Mouse (Mus musculus) CH12.LX (cell line): Measurements from ENCODE around the gene Spag7. TPM values are rescaled to one million over a fixed set of nuclear protein-coding genes. Genes with fewer than 3 reads are reported as not detected.

Source experiments
- DNase-seq: peaks from one replicate; pipeline ENCODE4 v3.0.0-alpha.2; 2013; ENCODE audit errors: extremely low read depth
- H3K27ac ChIP-seq: 2 replicates; pipeline ENCODE4 v1.5.1; 2012; ENCODE audit warnings: low read depth, mild to moderate bottlenecking, control low read depth, moderate library complexity; ENCODE audit not compliant: insufficient read depth
- H3K27me3 ChIP-seq: replicated peaks from 2 replicates; pipeline ENCODE3; 2012; ENCODE audit warnings: inconsistent platforms
- H3K36me3 ChIP-seq, 2 experiments: replicated peaks in 1 of 2; 2 replicates each; pipeline versions ENCODE3 to v1.6.1; 2012; ENCODE audit warnings: inconsistent platforms in 1 of 2, low read length in 1 of 2, mild to moderate bottlenecking in 1 of 2, mixed read lengths in 1 of 2, moderate library complexity in 1 of 2; ENCODE audit not compliant: control insufficient read depth in 1 of 2, insufficient read depth in 1 of 2
- H3K4me1 ChIP-seq, 2 experiments: 2 replicates each; pipeline ENCODE4 v1.6.1; 2012; ENCODE audit warnings: inconsistent platforms in 1 of 2, moderate library complexity in 1 of 2; ENCODE audit not compliant: insufficient read depth in 2 of 2, control insufficient read depth in 1 of 2
- H3K4me2 ChIP-seq: 2 replicates; pipeline ENCODE4 v1.6.1; 2012; ENCODE audit warnings: low read depth, mild to moderate bottlenecking, control low read depth; ENCODE audit not compliant: poor library complexity, insufficient read depth, severe bottlenecking
- H3K4me3 ChIP-seq, 3 experiments: fragments of 150-350 bp in 1 of 3; sonication (generic) in 1 of 3; replicated peaks in 1 of 3; 2 replicates each; pipeline versions ENCODE3 to v1.5.1; 2011 to 2012; ENCODE audit warnings: low read depth in 2 of 3, low read length in 2 of 3, mild to moderate bottlenecking in 2 of 3, moderate library complexity in 2 of 3, control low read depth in 1 of 3, improper control_type of control experiment in 1 of 3, inconsistent platforms in 1 of 3, mixed read lengths in 1 of 3; ENCODE audit not compliant: poor library complexity in 1 of 3
- H3K79me2 ChIP-seq: replicated peaks from 2 replicates; pipeline ENCODE4 v1.6.1; 2012; ENCODE audit warnings: mild to moderate bottlenecking, moderate library complexity; ENCODE audit not compliant: control insufficient read depth, poor library complexity, insufficient read depth, severe bottlenecking; ENCODE audit errors: extremely low read depth
- H3K9ac ChIP-seq: 2 replicates; pipeline ENCODE4 v1.6.1; 2012; ENCODE audit warnings: low read depth, mild to moderate bottlenecking, control low read depth, moderate library complexity; ENCODE audit not compliant: insufficient read depth
- H3K9me3 ChIP-seq: replicated peaks from 2 replicates; pipeline ENCODE3; 2012; ENCODE audit warnings: low read length, inconsistent platforms, mixed read lengths
- E2F4 ChIP-seq: IDR thresholded peaks from 2 replicates; pipeline ENCODE4 v1.6.1; 2011; ENCODE audit warnings: low read depth, low read length, improper control_type of control experiment; ENCODE audit not compliant: insufficient replicate concordance
- ELF1 ChIP-seq: IDR thresholded peaks from 2 replicates; pipeline ENCODE4 v1.6.1; 2014; ENCODE audit warnings: low read depth, mild to moderate bottlenecking, inconsistent platforms, low read length, improper control_type of control experiment
- EP300 ChIP-seq: IDR thresholded peaks from 2 replicates; pipeline ENCODE4 v1.6.1; 2011; ENCODE audit warnings: low read length, improper control_type of control experiment
- HCFC1 ChIP-seq: IDR thresholded peaks from 2 replicates; pipeline ENCODE4 v1.6.1; 2012; ENCODE audit warnings: low read depth, mild to moderate bottlenecking, inconsistent platforms, low read length, improper control_type of control experiment
- IRF4 ChIP-seq: IDR thresholded peaks from 2 replicates; pipeline ENCODE4 v1.6.1; 2014; ENCODE audit warnings: low read depth, mild to moderate bottlenecking, inconsistent platforms, low read length, improper control_type of control experiment
- JUN ChIP-seq: IDR thresholded peaks from 2 replicates; pipeline ENCODE4 v1.6.1; 2011; ENCODE audit warnings: low read depth, mild to moderate bottlenecking, low read length, improper control_type of control experiment, moderate library complexity; ENCODE audit not compliant: insufficient read depth
- MAFK ChIP-seq: IDR thresholded peaks from 2 replicates; pipeline ENCODE4 v1.6.1; 2011; ENCODE audit warnings: low read length, improper control_type of control experiment; ENCODE audit not compliant: insufficient replicate concordance
- MAX ChIP-seq: IDR thresholded peaks from 2 replicates; pipeline ENCODE4 v1.6.1; 2011; ENCODE audit warnings: low read length, improper control_type of control experiment
- MAZ ChIP-seq: IDR thresholded peaks from 2 replicates; pipeline ENCODE4 v1.6.1; 2012; ENCODE audit warnings: low read depth, mild to moderate bottlenecking, inconsistent platforms, low read length, improper control_type of control experiment, moderate library complexity
- MEF2A ChIP-seq: IDR thresholded peaks from 2 replicates; pipeline ENCODE4 v1.6.1; 2014; ENCODE audit warnings: low read depth, mild to moderate bottlenecking, inconsistent platforms, low read length, improper control_type of control experiment, borderline replicate concordance
- MYC ChIP-seq: IDR thresholded peaks from 2 replicates; pipeline ENCODE4 v1.6.1; 2011; ENCODE audit warnings: low read depth, mild to moderate bottlenecking, improper control_type of control experiment, low read length
- NELFE ChIP-seq: IDR thresholded peaks from 2 replicates; pipeline ENCODE4 v1.6.1; 2011; ENCODE audit warnings: low read depth, low read length, improper control_type of control experiment
- PAX5 ChIP-seq: IDR thresholded peaks from 2 replicates; pipeline ENCODE4 v1.6.1; 2012; ENCODE audit warnings: low read length, inconsistent platforms, mixed read lengths
- POLR2A ChIP-seq: IDR thresholded peaks from 2 replicates; pipeline ENCODE4 v1.6.1; 2011; ENCODE audit warnings: low read depth, mild to moderate bottlenecking, improper control_type of control experiment, low read length
- RAD21 ChIP-seq: IDR thresholded peaks from 2 replicates; pipeline ENCODE4 v1.6.1; 2011; ENCODE audit warnings: low read depth, mild to moderate bottlenecking, low read length, improper control_type of control experiment, moderate library complexity
- RCOR1 ChIP-seq: conservative IDR thresholded peaks from 2 replicates; pipeline ENCODE4 v1.6.1; 2012; ENCODE audit warnings: low read depth, mild to moderate bottlenecking, inconsistent platforms, low read length, improper control_type of control experiment
- SIN3A ChIP-seq: IDR thresholded peaks from 2 replicates; pipeline ENCODE4 v1.6.1; 2012; ENCODE audit warnings: low read length, improper control_type of control experiment, inconsistent platforms
- TBP ChIP-seq: conservative IDR thresholded peaks from 2 replicates; pipeline ENCODE4 v1.6.1; 2011; ENCODE audit warnings: low read depth, low read length, improper control_type of control experiment
- UBTF ChIP-seq: IDR thresholded peaks from 2 replicates; pipeline ENCODE4 v1.6.1; 2012; ENCODE audit warnings: low read depth, mild to moderate bottlenecking, inconsistent platforms, low read length, improper control_type of control experiment, moderate library complexity
- USF1 ChIP-seq: IDR thresholded peaks from 2 replicates; pipeline ENCODE4 v1.6.1; 2014; ENCODE audit warnings: low read depth, mild to moderate bottlenecking, inconsistent platforms, low read length, improper control_type of control experiment
- ZC3H11A ChIP-seq: IDR thresholded peaks from 2 replicates; pipeline ENCODE4 v1.6.1; 2012; ENCODE audit warnings: low read depth, mild to moderate bottlenecking, inconsistent platforms, low read length, improper control_type of control experiment
- ZKSCAN1 ChIP-seq: IDR thresholded peaks from 2 replicates; pipeline ENCODE4 v1.6.1; 2012; ENCODE audit warnings: low read depth, inconsistent platforms, low read length, improper control_type of control experiment, borderline replicate concordance
- ZMIZ1 ChIP-seq: IDR thresholded peaks from 2 replicates; pipeline ENCODE4 v1.6.1; 2012; ENCODE audit warnings: low read depth, mild to moderate bottlenecking, inconsistent platforms, low read length, improper control_type of control experiment
- ZNF384 ChIP-seq: IDR thresholded peaks from 2 replicates; pipeline ENCODE4 v1.6.1; 2012; ENCODE audit warnings: low read depth, low read length, improper control_type of control experiment, inconsistent platforms
- dilution Hi-C: fragments of 300-500 bp; cut with MboI; formaldehyde crosslinking; loops from 2 replicates; pipeline ENCODE4 v1.14.3; 2020; ENCODE audit warnings: low sequenced_read_pairs; ENCODE audit not compliant: extremely low pct_unique_long_range_greater_than_20kb, extremely low pct_ligation_motif_present
- in situ Hi-C: fragments of 300-500 bp; cut with MboI; formaldehyde crosslinking; loops from 3 replicates; pipeline ENCODE4 v1.14.3; 2019; ENCODE audit warnings: low sequenced_read_pairs, low pct_ligation_motif_present, low pct_unique_long_range_greater_than_20kb, mixed read lengths
- polyA plus RNA-seq: library from polyadenylated mRNA; unstranded; fragments of >175 nt; gene quantifications from 2 replicates; pipeline ENCODE4 v1.2.1, GENCODE M21; 2012; ENCODE audit warnings: low read depth; ENCODE audit not compliant: insufficient read length
- total RNA-seq, 2 experiments: library from RNA; depleted of rRNA; stranded (reverse); fragments of 300-350 nt in 1 of 2; fragments of >200 nt in 1 of 2; gene quantifications; 2 replicates each; pipeline ENCODE4 v1.2.3; 2012 to 2014

Spag7 gene
- total and polyA plus RNA-seq, 3 experiments: 93.5 to 120 (median 105) TPM

DNA sequence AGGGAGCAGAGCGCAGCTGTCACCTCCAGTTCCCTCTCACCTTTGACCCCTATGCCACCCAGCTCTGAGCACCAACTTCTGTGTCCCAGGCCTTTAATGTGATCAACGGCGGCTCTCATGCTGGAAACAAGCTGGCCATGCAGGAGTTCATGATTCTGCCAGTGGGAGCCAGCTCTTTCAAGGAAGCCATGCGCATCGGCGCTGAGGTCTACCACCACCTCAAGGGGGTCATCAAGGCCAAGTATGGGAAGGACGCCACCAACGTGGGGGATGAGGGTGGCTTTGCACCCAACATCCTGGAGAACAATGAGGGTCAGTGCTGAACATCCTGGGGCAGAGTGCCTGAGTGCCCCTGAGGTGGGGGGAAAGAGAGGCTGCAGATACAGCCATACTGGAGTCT is 8.6 kb downstream of the Spag7 start:
- peaks cover 7 to 26% of the 10 kb centered on the region in 2 experiments for H3K4me1 ChIP-seq
- no peak overlapping the region for H3K4me3 ChIP-seq
- no peak overlapping the region for H3K4me2 ChIP-seq
- dilution Hi-C loops: no loop called here
- no peak overlapping the region for H3K9ac ChIP-seq
- no peak overlapping the region for H3K27ac ChIP-seq
- in situ Hi-C loops: no loop called here
- no peaks in the 10 kb centered on the region for H3K27me3 ChIP-seq
- DNase-seq: no peak
- peaks cover 38 to 70% of the 10 kb centered on the region in 2 experiments for H3K36me3 ChIP-seq
- H3K79me2 ChIP-seq: no peaks in the 10 kb centered on the region
- TF ChIP-seq MAX (no peak), UBTF (no peak), HCFC1 (no peak), ELF1 (no peak), RCOR1 (no peak), MYC (no peak), USF1 (no peak), MAZ (no peak), EP300 (no peak), ZKSCAN1 (no peak), ZMIZ1 (no peak), PAX5 (no peak), NELFE (no peak), JUN (no peak), MAFK (no peak)
- TF ChIP-seq, all 38 proteins: peak for 0
- H3K9me3 ChIP-seq: no peaks in the 10 kb centered on the region

DNA sequence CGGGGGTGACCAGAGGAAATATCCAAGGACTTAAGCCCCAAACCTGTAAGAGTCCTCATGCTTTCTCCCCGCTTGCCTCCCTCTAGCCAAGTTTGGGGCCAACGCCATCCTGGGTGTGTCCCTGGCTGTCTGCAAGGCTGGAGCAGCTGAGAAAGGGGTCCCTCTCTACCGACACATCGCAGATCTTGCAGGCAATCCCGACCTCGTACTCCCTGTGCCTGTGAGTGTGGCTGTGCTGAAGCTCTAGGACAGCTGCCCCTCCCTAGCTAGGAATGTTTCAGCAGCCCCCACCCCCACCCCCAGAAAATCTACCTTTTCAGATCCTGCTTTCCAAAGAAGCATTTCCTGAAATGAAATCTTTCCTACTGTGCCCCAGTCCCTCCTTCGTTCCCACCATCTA is 10.3 kb downstream of the Spag7 start:
- Histone ChIP-seq H3K4me3 (no peak overlapping the region), H3K4me1 (peaks cover 7 to 26% of the 10 kb centered on the region in 2 experiments), H3K9me3 (no peaks in the 10 kb centered on the region), H3K27me3 (no peaks in the 10 kb centered on the region), H3K79me2 (peaks cover 5% of the 10 kb centered on the region), H3K27ac (no peak overlapping the region), H3K36me3 (peaks cover 23 to 54% of the 10 kb centered on the region in 2 experiments), H3K4me2 (no peak overlapping the region), H3K9ac (no peak overlapping the region)
- dilution Hi-C loops: no loop called here
- no peak for DNase-seq
- in situ Hi-C loops: no loop called here
- TF ChIP-seq EP300: no peak
- TF ChIP-seq ZC3H11A: no peak
- no peak for TF ChIP-seq ZMIZ1
- TF ChIP-seq SIN3A: no peak
- TF ChIP-seq MEF2A: no peak
- no peak for TF ChIP-seq RCOR1
- TF ChIP-seq PAX5: no peak
- TF ChIP-seq E2F4: no peak
- no peak for TF ChIP-seq TBP
- TF ChIP-seq IRF4: no peak
- no peak for TF ChIP-seq MYC
- TF ChIP-seq ZNF384: no peak
- TF ChIP-seq RAD21: no peak
- no peak for TF ChIP-seq POLR2A
